Mouse (Mus musculus) embryonic facial prominence, embryonic 11.5 days (tissue): ENCODE results near the gene Vmn2r26. TPM values are rescaled to one million over a fixed set of nuclear protein-coding genes. Genes with fewer than 3 reads are reported as not detected.
"Not testable (repeated sequence)": the region's sequence is repeated elsewhere in the genome, so short reads cannot be mapped to it uniquely, and the experiment has no call there.

Source experiments
- ATAC-seq: fragments of 200-750 bp; cut with Nextera tagmentation; replicated peaks from 2 replicates; pipeline ENCODE4 v1.8.0; 2017; ENCODE audit warnings: low read depth; ENCODE audit not compliant: insufficient number of reproducible peaks, low FRiP score, low TSS enrichment
- DNase-seq: peaks from one replicate; pipeline ENCODE4 v3.0.0-alpha.2; 2015; ENCODE audit warnings: low spot score
- H3K27ac ChIP-seq: fragments of 300-500 bp; sonication (generic); replicated peaks from 2 replicates; pipeline ENCODE4 v1.5.1; 2014; ENCODE audit warnings: mild to moderate bottlenecking, low read depth, low read length, control low read depth
- H3K27me3 ChIP-seq: fragments of 300-500 bp; sonication (generic); 2 replicates; pipeline ENCODE4 v1.6.1; 2014; ENCODE audit warnings: mild to moderate bottlenecking, low read length, moderate library complexity, mixed read lengths; ENCODE audit not compliant: control insufficient read depth, insufficient read depth
- H3K36me3 ChIP-seq: fragments of 300-500 bp; sonication (generic); replicated peaks from 2 replicates; pipeline ENCODE4 v1.6.1; 2014; ENCODE audit warnings: low read depth, mild to moderate bottlenecking, low read length, moderate library complexity, mixed read lengths; ENCODE audit not compliant: control insufficient read depth, insufficient read depth
- H3K4me1 ChIP-seq: fragments of 300-500 bp; sonication (generic); 2 replicates; pipeline ENCODE4 v1.6.1; 2014; ENCODE audit warnings: low read length, mixed read lengths; ENCODE audit not compliant: control insufficient read depth, insufficient read depth
- H3K4me2 ChIP-seq: fragments of 300-500 bp; sonication (generic); 2 replicates; pipeline ENCODE4 v1.6.1; 2014; ENCODE audit warnings: low read depth, mild to moderate bottlenecking, control low read depth, low read length, moderate library complexity
- H3K4me3 ChIP-seq: fragments of 300-500 bp; sonication (generic); 2 replicates; pipeline ENCODE4 v1.5.1; 2014; ENCODE audit warnings: low read depth, low read length, control low read depth
- H3K9ac ChIP-seq: fragments of 300-500 bp; sonication (generic); replicated peaks from 2 replicates; pipeline ENCODE4 v1.6.1; 2014; ENCODE audit warnings: mild to moderate bottlenecking, control low read depth, low read length
- H3K9me3 ChIP-seq: fragments of 300-500 bp; sonication (generic); replicated peaks from 2 replicates; pipeline ENCODE4 v1.6.1; 2016; ENCODE audit warnings: mild to moderate bottlenecking, low read length, inconsistent platforms, mixed read lengths; ENCODE audit not compliant: control insufficient read depth
- WGBS: fragments of 180-500 bp; shearing (Covaris S2); extraction: QIAGEN DNeasy Blood & Tissue Kit; methylation state at CpG from one replicate; pipeline ENCODE4 v1.1.7; 2014; 5-methylcytosine and 5-hydroxymethylcytosine counted together
- polyA plus RNA-seq: library from polyadenylated mRNA; unstranded; fragments of >200 nt; fragmentation: Nextera tagmentation; extraction: Ambion mirVana; gene quantifications from 2 replicates; pipeline ENCODE4 v1.2.1, GENCODE M21; 2014

Gene Vmn2r26
- not detected in 2 replicates for polyA plus RNA-seq

DNA sequence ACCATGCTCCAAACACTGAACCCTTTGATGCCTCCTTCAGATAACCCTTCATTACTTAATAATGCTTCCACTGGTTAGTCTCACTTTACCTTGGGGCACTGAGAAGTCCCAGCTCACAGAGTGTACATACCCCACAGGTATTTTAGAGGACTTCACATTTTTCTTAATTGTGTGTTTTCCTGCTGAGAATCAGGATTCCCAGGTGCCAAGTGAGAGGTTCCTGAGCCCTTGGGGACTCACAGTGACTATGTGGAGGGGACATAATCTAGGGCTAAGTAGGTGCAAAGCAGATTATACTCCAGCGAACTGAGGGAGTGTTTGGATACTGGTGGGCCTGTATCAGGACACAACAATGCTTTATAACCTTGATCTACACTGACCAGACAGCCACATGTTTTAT is at the start of gene Vmn2r26:
Gene Vmn2r26 (plus strand): TSS at position 301 of the 400 bp plus-strand sequence.
- H3K9ac ChIP-seq, H3K4me2 ChIP-seq, H3K4me3 ChIP-seq, H3K36me3 ChIP-seq, ATAC-seq, DNase-seq, H3K9me3 ChIP-seq, H3K27me3 ChIP-seq, H3K27ac ChIP-seq, H3K4me1 ChIP-seq: not testable (repeated sequence)
- 64% methylated on average over 1 of the region's 1 CpGs for WGBS

DNA sequence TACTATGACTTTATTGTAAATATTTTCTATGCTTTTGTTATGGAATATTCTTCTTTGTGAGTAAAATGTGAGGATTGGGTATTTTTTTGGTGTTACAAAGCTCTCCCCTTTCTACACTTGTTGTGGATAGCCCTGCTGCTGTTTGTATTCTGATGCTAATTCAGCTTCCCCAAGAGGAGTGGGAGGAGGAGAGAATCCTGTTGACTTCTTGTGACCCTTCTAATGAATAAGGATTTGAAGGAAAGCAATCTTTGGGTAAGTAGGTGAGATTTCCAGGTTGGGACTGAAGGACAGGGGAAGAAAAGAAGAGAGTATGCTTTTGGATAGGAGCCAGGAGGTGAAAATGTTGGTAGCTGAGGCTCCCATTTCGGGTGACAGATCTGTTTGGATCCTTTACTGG is 3.5 kb upstream of the Vmn2r26 start:
- no peak overlapping the region for H3K4me2 ChIP-seq
- no peak overlapping the region for H3K9ac ChIP-seq
- no peaks in the 10 kb centered on the region for H3K27me3 ChIP-seq
- ATAC-seq (no peak), DNase-seq (no peak)
- H3K4me1 ChIP-seq: no peaks in the 10 kb centered on the region
- no peaks in the 10 kb centered on the region for H3K36me3 ChIP-seq
- 22% methylated on average over 1 of the region's 1 CpGs for WGBS
- no peak overlapping the region for H3K4me3 ChIP-seq
- no peaks in the 10 kb centered on the region for H3K9me3 ChIP-seq
- H3K27ac ChIP-seq: no peak overlapping the region

DNA sequence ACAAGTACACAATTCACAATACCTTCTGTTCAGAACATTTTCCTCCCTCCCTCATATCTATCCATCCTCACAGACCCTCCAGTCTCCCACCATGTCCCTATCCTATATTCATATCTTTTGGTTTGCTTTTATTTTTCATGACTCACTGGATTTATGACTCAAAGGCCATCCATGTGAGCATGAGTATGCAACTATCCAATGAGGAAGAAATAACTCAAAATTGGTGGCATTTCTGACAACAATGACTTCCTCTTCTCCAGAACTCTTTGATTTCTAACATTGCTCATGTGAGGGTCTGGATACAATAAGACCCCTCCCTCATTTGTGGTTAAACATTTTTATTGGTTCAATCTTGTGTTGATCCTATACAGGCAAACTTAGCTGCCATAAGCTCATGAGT is 24.0 kb downstream of the Vmn2r26 start:
- Histone ChIP-seq H3K36me3 (no peaks in the 10 kb centered on the region), H3K9me3 (no peaks in the 10 kb centered on the region), H3K27ac (no peak overlapping the region), H3K4me1 (no peaks in the 10 kb centered on the region), H3K9ac (no peak overlapping the region), H3K27me3 (no peaks in the 10 kb centered on the region), H3K4me3 (no peak overlapping the region), H3K4me2 (no peak overlapping the region)
- no peak for ATAC-seq
- no peak for DNase-seq

DNA sequence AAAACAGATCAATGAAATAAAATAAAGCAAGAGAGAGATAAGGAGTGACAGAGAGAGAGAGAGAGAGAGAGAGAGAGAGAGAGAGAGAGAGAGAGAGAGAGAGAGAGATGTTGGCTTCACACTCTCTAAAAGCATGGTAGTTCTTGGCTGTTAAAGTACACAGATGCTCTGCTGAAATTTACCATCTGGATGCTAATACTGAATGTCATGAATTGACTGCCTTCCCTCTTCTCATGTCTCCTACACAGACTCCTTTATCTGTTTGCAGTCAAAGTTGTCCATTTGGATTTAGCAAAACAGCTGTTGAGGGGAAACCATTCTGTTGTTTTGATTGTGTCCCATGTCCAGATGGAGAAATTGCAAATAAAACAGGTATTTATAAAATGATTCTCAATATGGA is 29.2 kb downstream of the Vmn2r26 start:
- H3K27ac ChIP-seq, ATAC-seq, H3K4me1 ChIP-seq, H3K27me3 ChIP-seq, H3K4me2 ChIP-seq, DNase-seq, H3K9me3 ChIP-seq, H3K36me3 ChIP-seq, H3K4me3 ChIP-seq, H3K9ac ChIP-seq: not testable (repeated sequence)

DNA sequence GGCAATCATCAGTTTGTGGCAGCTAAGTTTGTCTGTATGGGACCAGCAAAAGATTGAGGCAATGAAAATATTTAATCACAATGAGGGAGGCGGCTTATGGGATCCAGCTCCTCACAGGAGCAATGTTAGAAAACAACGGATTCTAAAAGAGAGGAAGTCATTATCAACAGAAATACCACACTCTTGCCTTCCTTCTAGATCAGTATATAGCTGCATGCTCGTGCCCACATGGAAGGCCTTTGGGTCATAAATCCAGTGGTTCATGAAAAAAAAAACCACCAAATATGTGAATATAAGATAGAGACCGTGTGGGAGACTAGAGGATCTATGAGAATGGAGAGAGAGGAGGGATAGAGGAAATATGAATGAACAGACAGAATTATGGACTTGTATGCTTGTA is 78.0 kb downstream of the Vmn2r26 start:
- Histone ChIP-seq H3K9ac (no peak overlapping the region), H3K27ac (no peak overlapping the region), H3K36me3 (no peaks in the 10 kb centered on the region), H3K4me1 (no peaks in the 10 kb centered on the region), H3K4me3 (no peak overlapping the region), H3K4me2 (no peak overlapping the region), H3K27me3 (no peaks in the 10 kb centered on the region), H3K9me3 (no peaks in the 10 kb centered on the region)
- ATAC-seq (no peak), DNase-seq (no peak)
- WGBS: 84% methylated on average over 4 of the region's 4 CpGs

Other genes with a start within 250 kb of the Vmn2r26 start
- gene Vmn2r24, start 245.7 kb upstream of the Vmn2r26 start, polyA plus RNA-seq: not detected in 2 replicates
- not detected in 2 replicates for gene Vmn2r25, start 171.1 kb upstream of the Vmn2r26 start, polyA plus RNA-seq
- not detected in 2 replicates for gene Vmn2r27, start 207.3 kb downstream of the Vmn2r26 start, polyA plus RNA-seq